Comparison of ENCODE assay signal across 11 mouse cellular contexts in genomic region chr4:142079629-142080486, GRCm38 (mm10). TPM values are rescaled to one million over a fixed set of nuclear protein-coding genes. Genes with fewer than 3 reads are reported as not detected.
DNase-seq lines count a peak whose midpoint lies in the region; ATAC-seq and TF ChIP-seq lines count a peak whose summit lies in the region.
"Had no signal": no experiment of that assay in that cellular context is flagged by ENCODE, and none has a peak within 500 bp of the region (broad histone marks: within the 10 kb centered on the region; RNA-seq: fewer than 3 reads in every experiment).

No protein-coding gene starts in this region.

- H3K4me2 ChIP-seq in intestine, embryonic 16.5 days (ENCODE audit: low read depth, low read length), result no peak overlapping the region
- H3K4me2 ChIP-seq: hindbrain, embryonic 15.5 days had no signal

- no peaks in the 10 kb centered on the region for H3K36me3 ChIP-seq in liver, adult 2 months (ENCODE audit: control insufficient read depth, insufficient read depth, low read length)
- no peaks in the 10 kb centered on the region for H3K36me3 ChIP-seq in intestine, embryonic 16.5 days (ENCODE audit: control insufficient read depth, insufficient read depth, low read length)
- no peaks in the 10 kb centered on the region for H3K36me3 ChIP-seq in forebrain, embryonic 10.5 days (replicated peaks)
- H3K36me3 ChIP-seq: embryonic facial prominence, embryonic 12.5 days; hindbrain, embryonic 15.5 days had no signal

- no peaks in the 10 kb centered on the region for H3K9me3 ChIP-seq in intestine, embryonic 16.5 days (ENCODE audit: control insufficient read depth, low read length)
- H3K9me3 ChIP-seq in forebrain, embryonic 10.5 days, result no peaks in the 10 kb centered on the region
- H3K9me3 ChIP-seq: embryonic facial prominence, embryonic 12.5 days; hindbrain, embryonic 15.5 days had no signal

- 0 out of 2 replicates have a peak overlapping the region, but pooled peaks have one; percentile 7 for H3K27ac ChIP-seq in liver, adult 2 months (replicated peaks; ENCODE audit: insufficient read depth, low read depth, low read length)
- 0 out of 2 replicates have a peak overlapping the region, but pooled peaks have one; percentile 6 for H3K27ac ChIP-seq in intestine, embryonic 16.5 days (ENCODE audit: low read length)
- H3K27ac ChIP-seq in forebrain, embryonic 10.5 days, result no peak overlapping the region
- H3K27ac ChIP-seq: embryonic facial prominence, embryonic 12.5 days; hindbrain, embryonic 15.5 days had no signal

- H3K9ac ChIP-seq in liver, adult 2 months (ENCODE audit: low read depth, low read length), result no peak overlapping the region
- H3K9ac ChIP-seq in intestine, embryonic 16.5 days (ENCODE audit: low read depth, low read length), result no peak overlapping the region
- H3K9ac ChIP-seq: embryonic facial prominence, embryonic 12.5 days; hindbrain, embryonic 15.5 days had no signal

- WGBS in liver, adult 2 months, result 76% methylated on average over 14 of the region's 14 CpGs
- 75% methylated on average over 14 of the region's 14 CpGs for WGBS in intestine, embryonic 16.5 days
- WGBS in forebrain, embryonic 10.5 days, result 88% methylated on average over 14 of the region's 14 CpGs

- TF ChIP-seq CTCF in liver, adult 2 months (IDR thresholded peaks at IDR 0.05; ENCODE audit: low read depth, low read length), result no peak

- DNase-seq in cerebellum, adult 9-11 months, result peak; percentile 73
- DNase-seq in cerebellum, postnatal 14 days, result no peak
- DNase-seq in liver, adult 2 months (ENCODE audit: extremely low read depth, low read depth, low spot score), result no peak
- no peak for DNase-seq in liver
- DNase-seq in thymus, postnatal 10 days (ENCODE audit: low spot score in 2 of 2), result peak; percentile 33 to 36
- no peak for DNase-seq in right cerebral cortex, adult 18-20 months
- DNase-seq in forebrain, embryonic 10.5 days (ENCODE audit: extremely low spot score, low spot score), result no peak

- H3K27me3 ChIP-seq in liver, adult 2 months (ENCODE audit: control insufficient read depth, insufficient read depth, low read length), result no peaks in the 10 kb centered on the region
- no peaks in the 10 kb centered on the region for H3K27me3 ChIP-seq in intestine, embryonic 16.5 days (replicated peaks; ENCODE audit: control insufficient read depth, insufficient read depth, low read length)
- peaks cover 83% of the 10 kb centered on the region for H3K27me3 ChIP-seq in forebrain, embryonic 10.5 days (ENCODE audit: poor library complexity, severe bottlenecking)

- peaks cover 13% of the 10 kb centered on the region; the same call in 1 of the 2 replicates for H3K4me1 ChIP-seq in liver, adult 2 months (ENCODE audit: control insufficient read depth, insufficient read depth, low read length)
- H3K4me1 ChIP-seq in intestine, embryonic 16.5 days (ENCODE audit: control insufficient read depth, insufficient read depth, low read length), result peaks cover 67% of the 10 kb centered on the region
- H3K4me1 ChIP-seq in forebrain, embryonic 10.5 days, result peaks cover 59% of the 10 kb centered on the region

- H3K79me2 ChIP-seq in liver, adult 2 months (ENCODE audit: control insufficient read depth, insufficient read depth, low read length), result peaks cover 10% of the 10 kb centered on the region; the same call in 1 of the 2 replicates

- ATAC-seq in intestine, embryonic 16.5 days, result no peak

- no peak for TF ChIP-seq POLR2A in liver, adult 2 months (IDR thresholded peaks at IDR 0.05; ENCODE audit: extremely low read depth, insufficient read depth, low read length)

- no peak overlapping the region for H3K4me3 ChIP-seq in liver, adult 2 months (ENCODE audit: insufficient read depth, low read depth, low read length)
- no peak overlapping the region for H3K4me3 ChIP-seq in intestine, embryonic 16.5 days (ENCODE audit: low read length)
- H3K4me3 ChIP-seq in forebrain, embryonic 10.5 days, result no peak overlapping the region
- H3K4me3 ChIP-seq: embryonic facial prominence, embryonic 12.5 days; hindbrain, embryonic 15.5 days had no signal

RNA-seq across cellular contexts. Expression of gene Tmem51, which starts 4.2 kb away (rescaled TPM):
- total RNA-seq in liver, adult 2 months (2014; rRNA removed), result 4.1 and 6.8 TPM in 2 replicates
- polyA plus RNA-seq in liver, adult 2 months (2012; rRNA removed), result 4.0 and 13.3 TPM in 2 replicates
- polyA plus RNA-seq in intestine, embryonic 16.5 days (2015; fragmentation: Nextera tagmentation; extraction: Ambion mirVana), result 160 and 206 TPM in 2 replicates
- polyA plus RNA-seq in forebrain, embryonic 10.5 days (2016; fragmentation: Nextera tagmentation; extraction: Ambion mirVana), result 6.6 and 6.7 TPM in 2 replicates
- polyA plus RNA-seq: C2C12 had no signal

Comparison
In these comparisons a context has a peak if more than half of its experiments do, and no peak if none do; other contexts are left out.
1. DNase-seq: peak in cerebellum, adult 9-11 months (single experiment) and thymus, postnatal 10 days (2 of 2); none in cerebellum, postnatal 14 days (0 of 2), liver, adult 2 months (single experiment), liver (single experiment), right cerebral cortex, adult 18-20 months (single experiment) and forebrain, embryonic 10.5 days (single experiment).
2. RNA of gene Tmem51, which starts 4.2 kb away (polyA plus RNA-seq): 160 to 206 TPM in intestine, embryonic 16.5 days; 4.0 to 13.3 TPM in liver, adult 2 months and 6.6 to 6.7 TPM in forebrain, embryonic 10.5 days; every median in the first group is over 10 times any median in the second.